Mouse (Mus musculus): ENCODE measurements around the gene Prkcb. TPM values are rescaled to one million over a fixed set of nuclear protein-coding genes. Genes with fewer than 3 reads are reported as not detected.

Prkcb gene
- polyA plus RNA-seq, 1 experiment from 2014 or later = 5.7 TPM

DNA sequence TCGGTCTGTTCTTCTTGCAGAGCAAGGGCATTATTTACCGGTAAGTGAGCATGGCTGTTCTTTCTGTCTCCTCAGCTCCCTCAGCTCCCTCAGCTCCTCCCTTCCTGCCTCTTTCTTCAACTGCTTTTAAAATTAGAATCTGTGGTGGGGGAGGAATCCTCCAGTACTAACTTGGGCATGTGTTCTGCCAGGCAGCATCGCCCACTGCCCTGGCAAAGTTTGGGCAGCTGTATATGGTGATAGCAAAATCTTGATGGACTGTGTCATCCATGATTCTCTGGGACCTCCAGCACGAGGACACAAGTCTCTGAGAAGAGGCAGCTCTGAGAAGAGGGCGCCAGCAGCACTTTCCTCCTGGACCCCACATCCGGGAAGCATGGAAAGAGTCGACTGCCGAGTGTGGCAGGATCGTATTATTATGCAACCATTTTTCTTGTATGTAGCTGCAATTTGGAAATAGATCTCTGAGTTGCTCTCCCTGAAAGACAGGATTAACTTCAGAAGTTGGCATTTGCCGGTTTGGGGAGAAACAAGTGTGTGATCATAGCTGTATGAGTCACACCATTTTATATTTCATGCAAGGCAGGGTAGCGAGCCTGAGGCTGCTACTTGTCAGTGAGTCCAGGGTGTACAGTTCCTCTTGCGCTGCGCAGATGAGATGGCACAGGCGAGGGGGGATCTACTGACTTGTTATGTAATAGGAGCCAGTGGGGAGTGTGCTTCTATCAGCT, 296.0 kb downstream of the Prkcb start:
- Histone ChIP-seq H3K4me1 (no peaks in the 10 kb centered on the region), H3K27me3 (ENCODE audit: low read depth, poor library complexity, severe bottlenecking) (no peaks in the 10 kb centered on the region), H3K27ac (replicated peaks) (no peak overlapping the region), H3K36me3 (no peaks in the 10 kb centered on the region), H3K4me3 (no peak overlapping the region), H3K9me3 (replicated peaks) (no peaks in the 10 kb centered on the region)
- DNase-seq (ENCODE audit: low spot score) = no peak
- 90% methylated on average over 14 of the region's 14 CpGs for WGBS

DNA sequence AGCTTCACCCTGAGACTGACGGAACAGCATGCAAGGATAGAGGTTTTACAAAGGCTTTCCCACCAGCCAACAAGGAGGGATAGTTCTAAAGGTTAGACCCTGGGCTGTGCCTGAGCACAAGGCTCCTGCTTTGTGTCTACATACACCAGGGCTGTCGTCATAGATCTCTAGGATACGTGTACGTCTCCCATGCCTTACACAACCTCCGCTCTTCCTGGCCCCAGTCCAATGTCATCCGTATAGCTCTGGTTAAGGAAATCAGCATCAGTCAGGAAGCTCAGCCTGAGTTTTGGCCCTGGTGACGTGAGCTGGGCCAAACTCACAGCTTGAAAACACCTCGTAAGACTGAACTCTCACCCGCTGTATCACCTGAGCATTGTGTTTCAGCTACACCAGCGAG, 307.3 kb downstream of the Prkcb start:
- H3K27ac ChIP-seq (replicated peaks) = no peak overlapping the region
- no peak for DNase-seq (ENCODE audit: low spot score)
- WGBS = 93% methylated on average over 10 of the region's 10 CpGs
- no peaks in the 10 kb centered on the region for H3K36me3 ChIP-seq
- H3K27me3 ChIP-seq (ENCODE audit: low read depth, poor library complexity, severe bottlenecking) = no peaks in the 10 kb centered on the region
- no peaks in the 10 kb centered on the region for H3K9me3 ChIP-seq (replicated peaks)
- peaks cover 7% of the 10 kb centered on the region; the same call in 1 of the 2 replicates for H3K4me1 ChIP-seq
- no peak overlapping the region for H3K4me3 ChIP-seq

DNA sequence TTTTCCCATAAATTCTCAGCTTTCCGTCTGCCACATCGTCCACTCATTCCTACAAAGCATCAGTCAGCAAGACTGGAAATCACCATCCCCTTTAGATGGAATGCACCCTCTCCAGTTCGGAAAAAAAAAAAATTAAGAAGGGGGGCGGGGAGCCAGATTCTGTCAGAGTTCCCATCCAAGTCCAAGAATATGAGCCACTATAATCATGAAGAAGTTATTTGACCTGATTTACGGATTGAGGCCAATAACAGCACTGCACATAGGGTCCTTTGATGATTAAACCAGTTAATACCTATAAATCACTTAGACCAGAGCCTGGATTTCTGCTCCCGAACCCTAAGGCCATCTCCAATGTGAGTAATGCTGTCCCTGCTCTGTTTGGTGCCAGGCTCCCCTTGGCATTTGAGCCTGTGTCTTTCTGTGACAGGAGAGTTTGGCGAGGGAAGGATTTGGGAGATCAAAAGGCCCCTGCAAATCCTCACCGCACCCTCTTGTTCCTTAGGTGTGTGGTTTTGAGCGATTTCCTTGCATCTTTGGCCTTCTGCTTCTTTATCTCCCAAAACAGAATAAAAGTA, 308.1 kb downstream of the Prkcb start:
- Histone ChIP-seq H3K36me3 (no peaks in the 10 kb centered on the region), H3K27me3 (ENCODE audit: low read depth, poor library complexity, severe bottlenecking) (no peaks in the 10 kb centered on the region), H3K4me3 (no peak overlapping the region), H3K9me3 (replicated peaks) (no peaks in the 10 kb centered on the region), H3K4me1 (peaks cover 7% of the 10 kb centered on the region; the same call in 1 of the 2 replicates), H3K27ac (replicated peaks) (no peak overlapping the region)
- WGBS = 88% methylated on average over 9 of the region's 9 CpGs
- DNase-seq (ENCODE audit: low spot score) = no peak

DNA sequence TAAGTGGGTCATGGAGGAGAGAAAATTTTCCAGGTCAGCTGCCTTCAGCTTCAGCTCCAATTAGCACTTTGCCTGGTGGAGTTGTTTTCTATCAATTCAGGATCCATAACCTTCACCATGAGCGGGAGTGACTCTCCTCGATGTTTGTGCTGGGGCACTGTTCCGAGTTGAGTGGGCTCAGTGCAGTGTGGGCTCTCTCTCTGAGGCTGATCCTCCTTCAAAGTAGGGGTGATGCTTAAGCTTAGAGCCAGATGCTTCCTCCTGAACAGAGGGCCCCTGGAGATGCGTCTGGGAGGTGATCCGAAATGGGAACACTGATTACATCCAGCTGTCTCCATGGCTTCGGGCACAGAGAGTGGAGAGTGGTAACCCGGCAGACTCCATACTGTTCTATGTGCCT, 308.8 kb downstream of the Prkcb start:
- Histone ChIP-seq H3K27ac (replicated peaks) (no peak overlapping the region), H3K36me3 (no peaks in the 10 kb centered on the region), H3K9me3 (replicated peaks) (no peaks in the 10 kb centered on the region), H3K4me1 (peaks cover 7% of the 10 kb centered on the region; the same call in 1 of the 2 replicates), H3K27me3 (ENCODE audit: low read depth, poor library complexity, severe bottlenecking) (no peaks in the 10 kb centered on the region), H3K4me3 (no peak overlapping the region)
- DNase-seq (ENCODE audit: low spot score) = no peak
- 83% methylated on average over 7 of the region's 7 CpGs for WGBS

DNA sequence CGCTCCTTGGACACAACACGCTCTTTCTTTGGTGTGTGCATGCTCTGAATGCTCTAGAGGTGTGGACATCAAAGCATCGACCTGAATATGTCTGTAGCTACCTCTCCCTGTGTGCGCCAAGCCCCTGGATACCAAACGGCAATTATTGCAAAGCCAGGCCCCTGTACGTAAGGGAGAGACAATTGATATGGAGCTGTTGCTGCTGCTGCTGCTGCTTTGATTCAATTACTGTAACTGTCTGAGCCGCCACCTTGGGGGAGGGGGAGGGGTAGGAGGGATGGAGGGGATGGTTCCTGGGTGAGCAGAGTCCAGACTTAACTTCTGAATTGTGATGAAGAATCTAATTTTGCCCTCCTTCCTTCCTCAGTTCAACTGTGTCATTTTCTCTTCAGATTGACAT, 312.3 kb downstream of the Prkcb start:
- Histone ChIP-seq H3K4me1 (0 out of 2 replicates have a peak, but pooled peaks cover 3% of the 10 kb centered on the region), H3K36me3 (no peaks in the 10 kb centered on the region), H3K9me3 (replicated peaks) (no peaks in the 10 kb centered on the region), H3K27me3 (ENCODE audit: low read depth, poor library complexity, severe bottlenecking) (no peaks in the 10 kb centered on the region), H3K4me3 (no peak overlapping the region), H3K27ac (replicated peaks) (no peak overlapping the region)
- 89% methylated on average over 7 of the region's 7 CpGs for WGBS
- no peak for DNase-seq (ENCODE audit: low spot score)

DNA sequence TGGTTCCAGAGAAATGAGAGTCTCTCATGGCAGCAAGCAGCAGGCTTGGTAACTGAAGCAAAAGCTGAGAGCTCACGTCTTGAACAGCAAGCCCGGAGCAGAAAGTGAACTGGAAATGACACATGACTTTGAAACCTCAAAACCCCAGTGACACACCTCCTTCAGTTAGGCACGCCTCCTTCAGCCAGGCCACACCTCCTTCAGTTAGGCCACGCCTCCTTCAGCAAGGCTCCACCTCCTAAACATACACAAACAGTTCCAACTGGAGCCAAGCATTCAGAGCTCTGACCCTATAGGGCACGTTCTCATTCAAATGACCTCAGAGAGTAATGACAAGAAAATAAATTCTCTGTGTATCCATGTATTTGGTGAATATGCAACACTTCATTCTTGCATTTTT, 316.5 kb downstream of the Prkcb start:
- Histone ChIP-seq H3K4me3 (no peak overlapping the region), H3K36me3 (no peaks in the 10 kb centered on the region), H3K27me3 (ENCODE audit: low read depth, poor library complexity, severe bottlenecking) (no peaks in the 10 kb centered on the region), H3K9me3 (replicated peaks) (no peaks in the 10 kb centered on the region), H3K4me1 (no peaks in the 10 kb centered on the region), H3K27ac (replicated peaks) (no peak overlapping the region)
- WGBS = 89% methylated on average over 5 of the region's 5 CpGs
- DNase-seq (ENCODE audit: low spot score) = no peak

DNA sequence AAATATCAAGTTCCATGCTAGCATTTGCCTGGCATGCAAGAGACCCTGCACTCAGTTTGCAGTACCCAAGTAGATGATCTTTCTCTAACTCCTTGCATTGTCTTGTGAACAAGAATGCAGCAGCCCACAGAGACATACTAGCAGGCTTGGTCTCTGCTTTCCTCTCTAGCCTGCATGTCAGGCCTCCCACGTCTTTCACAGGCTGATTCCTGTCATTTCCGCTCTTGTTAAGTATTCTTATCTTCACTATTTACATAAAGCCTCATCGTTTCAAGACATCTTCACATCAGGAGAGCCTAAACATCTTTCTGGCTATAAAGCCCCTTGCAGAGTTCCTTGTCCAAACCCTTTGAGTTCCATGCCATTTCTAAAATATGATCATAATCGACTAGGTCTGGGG, 320.9 kb downstream of the Prkcb start:
- no peak overlapping the region for H3K4me3 ChIP-seq
- H3K36me3 ChIP-seq = no peaks in the 10 kb centered on the region
- no peak overlapping the region for H3K27ac ChIP-seq (replicated peaks)
- H3K27me3 ChIP-seq (ENCODE audit: low read depth, poor library complexity, severe bottlenecking) = no peaks in the 10 kb centered on the region
- no peaks in the 10 kb centered on the region for H3K9me3 ChIP-seq (replicated peaks)
- WGBS = 88% methylated on average over 4 of the region's 4 CpGs
- H3K4me1 ChIP-seq = no peaks in the 10 kb centered on the region
- no peak for DNase-seq (ENCODE audit: low spot score)

DNA sequence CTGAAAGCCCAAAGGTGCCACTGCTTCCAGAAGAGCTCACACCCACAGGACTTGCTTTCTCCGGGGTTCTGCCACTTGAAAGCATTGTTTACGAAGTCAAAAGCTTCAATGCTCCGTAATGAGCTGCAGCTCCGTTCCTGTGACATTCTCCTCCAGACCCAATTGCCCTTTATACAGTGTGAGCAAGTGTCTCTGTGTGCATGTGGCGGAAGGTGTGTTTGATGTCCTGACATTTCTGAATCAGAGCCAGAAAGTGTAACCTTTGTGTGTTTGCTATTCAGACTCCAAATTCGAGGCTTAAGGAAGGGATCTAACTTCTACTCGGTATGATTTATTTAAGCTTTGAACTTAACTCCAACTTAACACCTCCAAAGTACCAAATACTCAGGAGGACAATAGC, 321.6 kb downstream of the Prkcb start:
- no peak overlapping the region for H3K27ac ChIP-seq (replicated peaks)
- no peaks in the 10 kb centered on the region for H3K9me3 ChIP-seq (replicated peaks)
- H3K36me3 ChIP-seq = no peaks in the 10 kb centered on the region
- no peaks in the 10 kb centered on the region for H3K4me1 ChIP-seq
- H3K27me3 ChIP-seq (ENCODE audit: low read depth, poor library complexity, severe bottlenecking) = no peaks in the 10 kb centered on the region
- no peak overlapping the region for H3K4me3 ChIP-seq
- DNase-seq (ENCODE audit: low spot score) = no peak
- WGBS = 84% methylated on average over 7 of the region's 7 CpGs

DNA sequence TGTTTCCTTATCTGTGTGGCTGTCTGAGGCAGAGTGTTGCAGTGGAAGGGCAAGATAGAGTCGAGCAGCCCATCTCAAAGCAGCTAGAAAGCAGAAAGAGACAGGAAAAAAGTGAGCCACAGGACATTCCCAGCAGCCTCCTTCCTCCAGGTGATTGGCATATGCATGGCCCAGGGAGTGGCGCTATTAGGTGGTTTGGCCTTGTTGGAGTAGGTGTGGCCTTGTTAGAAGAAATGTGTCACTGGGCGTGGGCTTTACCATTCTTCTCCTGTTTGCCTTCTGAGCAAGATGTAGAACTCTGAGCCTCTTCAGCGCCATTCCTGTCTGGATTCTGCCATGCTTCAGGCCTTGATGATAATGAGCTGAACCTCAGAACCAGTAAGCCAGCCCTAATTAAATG, 325.3 kb downstream of the Prkcb start:
- H3K9me3 ChIP-seq (replicated peaks) = no peaks in the 10 kb centered on the region
- DNase-seq (ENCODE audit: low spot score) = no peak
- no peak overlapping the region for H3K4me3 ChIP-seq
- H3K4me1 ChIP-seq = no peaks in the 10 kb centered on the region
- no peaks in the 10 kb centered on the region for H3K36me3 ChIP-seq
- H3K27me3 ChIP-seq (ENCODE audit: low read depth, poor library complexity, severe bottlenecking) = no peaks in the 10 kb centered on the region; the same call in 1 of the 2 replicates
- no peak overlapping the region for H3K27ac ChIP-seq (replicated peaks)
- WGBS = 87% methylated on average over 4 of the region's 4 CpGs

DNA sequence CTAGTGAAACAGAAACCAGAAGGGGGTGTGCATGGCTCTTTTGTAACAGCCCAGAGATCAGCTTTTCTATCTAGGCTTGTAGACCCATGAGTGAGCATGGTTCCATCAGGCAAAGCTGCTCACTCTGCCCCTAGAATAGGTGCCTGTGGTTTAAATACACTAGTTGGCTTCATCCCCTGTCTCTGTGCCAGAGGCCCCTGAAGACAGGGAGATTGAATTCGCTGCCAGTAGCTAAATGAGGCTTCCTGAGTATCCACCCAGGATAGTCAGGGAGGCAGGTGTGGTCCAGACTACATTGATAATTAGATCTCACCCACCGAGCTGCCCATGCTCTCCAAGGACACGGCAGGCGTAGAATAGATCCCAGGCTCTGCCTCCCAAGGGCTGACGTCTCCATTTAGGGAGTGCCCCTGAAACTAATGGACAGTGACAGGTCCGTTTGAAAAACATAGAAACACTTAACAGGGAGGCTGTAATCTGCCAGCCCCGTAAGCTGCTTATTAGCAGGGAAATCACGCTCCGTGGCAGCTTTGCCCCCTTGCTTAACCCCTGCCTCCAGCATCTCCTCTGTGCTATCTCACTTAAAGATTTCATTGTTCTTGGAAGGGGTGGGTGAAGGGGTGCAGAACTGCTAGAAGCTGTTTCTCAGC, 333.7 kb downstream of the Prkcb start:
- H3K4me3 ChIP-seq = 0 out of 2 replicates have a peak overlapping the region, but pooled peaks have one; percentile 8
- 20% methylated on average over 9 of the region's 9 CpGs for WGBS
- H3K4me1 ChIP-seq = peaks cover 17% of the 10 kb centered on the region
- DNase-seq (ENCODE audit: low spot score) = peak; percentile 62
- no peaks in the 10 kb centered on the region for H3K36me3 ChIP-seq
- no peaks in the 10 kb centered on the region for H3K9me3 ChIP-seq (replicated peaks)
- peak overlapping the region; percentile 52; the same call in 1 of the 2 replicates for H3K27ac ChIP-seq (replicated peaks)
- H3K27me3 ChIP-seq (ENCODE audit: low read depth, poor library complexity, severe bottlenecking) = peaks cover 18% of the 10 kb centered on the region

DNA sequence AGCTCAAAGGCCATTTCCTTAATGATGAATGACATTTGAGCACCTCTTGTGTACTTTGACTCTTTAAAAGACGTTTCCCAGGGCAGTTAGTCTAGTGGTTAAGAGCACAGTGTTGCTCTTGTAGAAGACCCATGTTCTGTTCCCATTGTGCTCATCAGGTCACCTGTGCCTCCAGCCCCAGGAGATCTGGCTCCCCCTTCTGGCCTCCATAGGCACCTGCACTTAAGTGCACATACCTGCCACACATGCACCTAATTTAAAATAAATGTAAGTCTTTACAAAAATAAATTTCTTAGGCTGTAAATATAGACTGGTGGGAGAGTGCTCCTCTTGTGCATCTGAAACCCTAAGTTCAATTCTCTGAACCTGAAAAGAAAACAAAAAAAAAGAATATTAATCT, 335.2 kb downstream of the Prkcb start:
- Histone ChIP-seq H3K4me1 (peaks cover 17% of the 10 kb centered on the region), H3K36me3 (no peaks in the 10 kb centered on the region), H3K9me3 (replicated peaks) (no peaks in the 10 kb centered on the region), H3K4me3 (no peak overlapping the region), H3K27ac (replicated peaks) (no peak overlapping the region), H3K27me3 (ENCODE audit: low read depth, poor library complexity, severe bottlenecking) (peaks cover 18% of the 10 kb centered on the region)
- WGBS = 71% methylated on average over 1 of the region's 1 CpGs
- DNase-seq (ENCODE audit: low spot score) = no peak

DNA sequence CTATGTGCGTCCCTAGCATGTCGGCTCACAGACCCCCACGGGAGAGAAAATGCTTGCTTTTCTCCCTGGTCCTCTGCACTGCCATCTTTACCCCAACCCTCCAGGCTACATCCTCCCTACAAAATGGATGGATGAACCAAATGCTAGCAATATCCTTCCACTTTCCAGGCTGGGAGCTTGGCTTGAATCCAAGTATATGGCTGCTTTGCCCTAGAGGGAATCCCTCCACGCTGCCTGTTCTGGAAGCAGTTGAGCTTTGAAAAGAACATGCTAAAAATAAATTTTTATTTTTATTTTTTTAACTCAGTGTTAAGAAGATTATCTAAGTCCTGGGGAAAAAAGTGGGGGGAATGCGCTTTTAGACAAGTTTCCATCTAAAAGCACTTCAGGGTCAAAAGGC, 339.5 kb downstream of the Prkcb start:
- Histone ChIP-seq H3K27ac (replicated peaks) (no peak overlapping the region), H3K9me3 (replicated peaks) (no peaks in the 10 kb centered on the region), H3K36me3 (no peaks in the 10 kb centered on the region), H3K27me3 (ENCODE audit: low read depth, poor library complexity, severe bottlenecking) (no peaks in the 10 kb centered on the region), H3K4me3 (no peak overlapping the region), H3K4me1 (peaks cover 3% of the 10 kb centered on the region)
- DNase-seq (ENCODE audit: low spot score) = no peak
- 93% methylated on average over 5 of the region's 5 CpGs for WGBS

DNA sequence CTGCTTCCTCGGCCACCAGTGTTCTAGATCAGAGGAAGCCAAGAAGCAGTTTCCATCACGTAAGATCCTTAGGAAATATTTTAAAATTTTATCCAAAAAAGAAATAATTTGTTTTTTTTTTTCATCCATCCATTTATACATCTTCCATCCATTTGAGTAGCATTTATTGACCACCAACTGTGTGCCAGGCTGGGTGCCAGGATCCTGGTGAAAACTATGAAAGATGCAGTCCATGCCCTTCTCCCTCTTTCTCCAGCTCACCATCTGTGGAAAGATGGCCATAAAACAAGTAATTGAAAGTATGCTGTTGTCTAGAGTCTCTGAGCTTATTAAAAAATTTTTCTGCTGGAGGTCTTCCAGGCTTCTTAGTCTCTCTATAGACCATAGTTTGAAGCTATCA, 341.8 kb downstream of the Prkcb start:
- Histone ChIP-seq H3K9me3 (replicated peaks) (no peaks in the 10 kb centered on the region), H3K27ac (replicated peaks) (no peak overlapping the region), H3K4me3 (no peak overlapping the region), H3K27me3 (ENCODE audit: low read depth, poor library complexity, severe bottlenecking) (no peaks in the 10 kb centered on the region), H3K36me3 (no peaks in the 10 kb centered on the region), H3K4me1 (no peaks in the 10 kb centered on the region)
- WGBS = 90% methylated on average over 2 of the region's 2 CpGs
- no peak for DNase-seq (ENCODE audit: low spot score)
